9 mouse cellular contexts compared by ENCODE assay signal in the genomic region with DNA sequence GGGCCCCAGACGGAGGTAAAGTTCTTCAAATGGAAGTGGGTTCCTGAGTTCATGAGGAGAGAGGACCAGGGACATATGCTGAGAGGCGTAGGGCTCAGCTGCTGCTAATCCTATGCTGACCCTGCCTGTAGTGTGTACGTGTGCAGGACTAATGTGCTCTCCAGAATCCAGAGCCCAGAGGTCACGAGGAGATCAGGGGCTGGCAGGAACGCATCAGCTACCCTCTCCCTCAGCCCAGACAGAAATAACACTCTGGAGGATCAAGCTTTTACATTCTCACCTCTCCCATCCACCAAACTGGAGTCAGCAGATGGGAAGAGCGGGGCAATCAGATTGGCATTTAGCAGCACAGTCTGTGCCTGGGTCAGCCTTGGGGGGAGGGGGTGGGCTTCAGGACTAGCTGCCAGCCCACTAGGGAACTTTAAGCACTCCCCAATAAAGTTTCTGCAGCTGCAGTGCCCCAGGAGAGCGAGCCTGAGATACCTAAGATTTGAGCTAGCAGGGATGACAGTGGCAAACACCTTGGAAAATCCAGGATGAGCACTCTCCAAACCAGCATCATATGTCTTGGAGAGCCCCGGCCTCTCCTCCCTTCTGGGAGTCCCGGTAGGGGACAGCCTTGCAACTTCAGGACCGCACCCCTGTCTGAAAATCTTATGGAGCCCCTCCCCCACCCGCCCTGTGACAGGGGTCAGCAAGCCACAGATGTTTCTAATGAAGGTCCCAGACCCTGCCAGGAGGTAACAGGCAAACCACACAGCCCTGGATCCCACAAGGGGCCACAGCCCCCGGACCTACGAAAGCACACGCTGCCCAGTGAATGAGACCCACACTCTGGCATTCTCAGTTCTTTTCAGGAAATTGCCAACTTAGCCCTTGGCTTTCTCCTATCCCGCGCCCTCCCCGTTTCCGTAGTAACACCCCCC.
DNase-seq lines count a peak whose midpoint lies in the region; ATAC-seq and TF ChIP-seq lines count a peak whose summit lies in the region.
"Had no signal": no experiment of that assay in that cellular context is flagged by ENCODE, and none has a peak within 500 bp of the region (broad histone marks: within the 10 kb centered on the region; RNA-seq: fewer than 3 reads in every experiment).

No protein-coding gene starts in this region.

- no peak for TF ChIP-seq CTCF in hindbrain, postnatal 0 days (IDR thresholded peaks at IDR 0.05; ENCODE audit: low read depth)
- TF ChIP-seq CTCF in midbrain, postnatal 0 days (IDR thresholded peaks at IDR 0.05): no peak

- peaks cover 67% of the 10 kb centered on the region for H3K4me1 ChIP-seq in heart, embryonic 10.5 days
- H3K4me1 ChIP-seq in embryonic facial prominence, embryonic 12.5 days: peaks cover 55% of the 10 kb centered on the region
- peaks cover 23% of the 10 kb centered on the region for H3K4me1 ChIP-seq in hindbrain, postnatal 0 days (ENCODE audit: insufficient read depth, low read length)
- peaks cover 10% of the 10 kb centered on the region; the same call in 1 of the 2 replicates for H3K4me1 ChIP-seq in midbrain, postnatal 0 days (ENCODE audit: insufficient read depth, low read length)

- H3K9me3 ChIP-seq in heart, embryonic 10.5 days: no peaks in the 10 kb centered on the region; the same call in 1 of the 2 replicates
- H3K9me3 ChIP-seq in embryonic facial prominence, embryonic 12.5 days: no peaks in the 10 kb centered on the region
- H3K9me3 ChIP-seq in hindbrain, postnatal 0 days (ENCODE audit: low read length): no peaks in the 10 kb centered on the region
- H3K9me3 ChIP-seq in midbrain, postnatal 0 days (ENCODE audit: low read length): no peaks in the 10 kb centered on the region

- ATAC-seq in embryonic facial prominence, embryonic 12.5 days (ENCODE audit: insufficient number of reproducible peaks, insufficient read depth, low FRiP score, low TSS enrichment): no peak
- peak; percentile 74 for ATAC-seq in hindbrain, postnatal 0 days
- peak; percentile 62; the same call in 1 of the 2 replicates for ATAC-seq in midbrain, postnatal 0 days (ENCODE audit: low FRiP score)

- H3K4me3 ChIP-seq in heart, embryonic 10.5 days: peak overlapping the region; percentile 27
- peak overlapping the region; percentile 7; the same call in 1 of the 2 replicates for H3K4me3 ChIP-seq in embryonic facial prominence, embryonic 12.5 days
- no peak overlapping the region for H3K4me3 ChIP-seq in hindbrain, postnatal 0 days (ENCODE audit: low read length)
- H3K4me3 ChIP-seq in midbrain, postnatal 0 days (ENCODE audit: low read depth, low read length): no peak overlapping the region

- intact Hi-C loops in left cerebral cortex, postnatal 10 days (cut with DNase I): no loop called here

- H3K4me2 ChIP-seq in embryonic facial prominence, embryonic 12.5 days (replicated peaks): peak overlapping the region; percentile 43
- H3K4me2 ChIP-seq in hindbrain, postnatal 0 days (ENCODE audit: low read depth, low read length): peak overlapping the region; percentile 35
- peak overlapping the region; percentile 32; the same call in 1 of the 2 replicates for H3K4me2 ChIP-seq in midbrain, postnatal 0 days (ENCODE audit: low read depth, low read length, poor library complexity, severe bottlenecking)

- peak overlapping the region; percentile 86 for H3K27ac ChIP-seq in heart, embryonic 10.5 days
- H3K27ac ChIP-seq in embryonic facial prominence, embryonic 12.5 days: peak overlapping the region; percentile 97
- H3K27ac ChIP-seq in hindbrain, postnatal 0 days: peak overlapping the region; percentile 32; the same call in 1 of the 2 replicates
- H3K27ac ChIP-seq in midbrain, postnatal 0 days (ENCODE audit: low read depth, low read length): no peak overlapping the region

- 14% methylated on average over 18 of the region's 18 CpGs for WGBS in heart, embryonic 10.5 days
- 8% methylated on average over 18 of the region's 18 CpGs for WGBS in embryonic facial prominence, embryonic 12.5 days
- WGBS in hindbrain, postnatal 0 days: 17% methylated on average over 18 of the region's 18 CpGs
- 19% methylated on average over 17 of the region's 18 CpGs for WGBS in midbrain, postnatal 0 days

- H3K27me3 ChIP-seq in heart, embryonic 10.5 days (ENCODE audit: insufficient read depth, poor library complexity, severe bottlenecking): no peaks in the 10 kb centered on the region
- H3K27me3 ChIP-seq in embryonic facial prominence, embryonic 12.5 days: no peaks in the 10 kb centered on the region
- no peaks in the 10 kb centered on the region for H3K27me3 ChIP-seq in hindbrain, postnatal 0 days (ENCODE audit: insufficient read depth, low read length)
- H3K27me3 ChIP-seq in midbrain, postnatal 0 days (ENCODE audit: insufficient read depth, low read length): no peaks in the 10 kb centered on the region

- peak overlapping the region; percentile 24; the same call in 1 of the 2 replicates for H3K9ac ChIP-seq in embryonic facial prominence, embryonic 12.5 days
- H3K9ac ChIP-seq in hindbrain, postnatal 0 days (replicated peaks; ENCODE audit: low read length): no peak overlapping the region
- no peak overlapping the region for H3K9ac ChIP-seq in midbrain, postnatal 0 days (replicated peaks; ENCODE audit: low read length, poor library complexity, severe bottlenecking)

- DNase-seq in heart, embryonic 10.5 days (ENCODE audit: low spot score): no peak
- DNase-seq in heart, postnatal 4 days: no peak
- DNase-seq in hindbrain, postnatal 0 days (ENCODE audit: low spot score): peak; percentile 36
- peak; percentile 42 for DNase-seq in midbrain, postnatal 0 days (ENCODE audit: low spot score)
- DNase-seq in natural killer cell, adult 2 months (ENCODE audit: low spot score in 2 of 2): no peak
- DNase-seq in right cerebral cortex, postnatal 36 days (ENCODE audit: low spot score in 2 of 2): no peak
- DNase-seq in left cerebral cortex, postnatal 10 days (ENCODE audit: extremely low spot score in 1 of 2, low spot score in 2 of 2): no peak
- DNase-seq: adrenal gland, postnatal 25 days had no signal

- H3K36me3 ChIP-seq in heart, embryonic 10.5 days: no peaks in the 10 kb centered on the region
- H3K36me3 ChIP-seq in embryonic facial prominence, embryonic 12.5 days: no peaks in the 10 kb centered on the region
- no peaks in the 10 kb centered on the region for H3K36me3 ChIP-seq in hindbrain, postnatal 0 days (ENCODE audit: insufficient read depth, low read length)
- H3K36me3 ChIP-seq in midbrain, postnatal 0 days (ENCODE audit: insufficient read depth, low read length): no peaks in the 10 kb centered on the region

Comparison
In these comparisons a context has a peak if more than half of its experiments do, and no peak if none do; other contexts are left out.
1. DNase-seq: peak in hindbrain, postnatal 0 days (single experiment) and midbrain, postnatal 0 days (single experiment); none in heart, embryonic 10.5 days (single experiment), heart, postnatal 4 days (single experiment), natural killer cell, adult 2 months (0 of 2), right cerebral cortex, postnatal 36 days (0 of 2) and left cerebral cortex, postnatal 10 days (0 of 2).
2. H3K4me3 ChIP-seq: peak in heart, embryonic 10.5 days (single experiment) and embryonic facial prominence, embryonic 12.5 days (single experiment); none in hindbrain, postnatal 0 days (single experiment) and midbrain, postnatal 0 days (single experiment).
3. Peak in every context shown above with its lines, with median percentiles within 50 percentile points of each other: H3K4me2 ChIP-seq.